Mouse (Mus musculus) testis, adult 2 months (tissue): Measurements from ENCODE around the gene Rabep1.

Source experiments
- CTCF ChIP-seq: fragments of 200-500 bp; IDR thresholded peaks from 2 replicates; pipeline ENCODE4 v1.5.1; 2012; ENCODE audit warnings: low read depth, mild to moderate bottlenecking, inconsistent platforms, low read length, moderate library complexity; ENCODE audit not compliant: control insufficient read depth, insufficient read depth, insufficient replicate concordance
- POLR2A ChIP-seq: fragments of 200-500 bp; IDR thresholded peaks from 2 replicates; pipeline ENCODE4 v1.6.1; 2012; ENCODE audit warnings: low read depth, mild to moderate bottlenecking, inconsistent platforms, low read length, moderate library complexity; ENCODE audit not compliant: control insufficient read depth

DNA sequence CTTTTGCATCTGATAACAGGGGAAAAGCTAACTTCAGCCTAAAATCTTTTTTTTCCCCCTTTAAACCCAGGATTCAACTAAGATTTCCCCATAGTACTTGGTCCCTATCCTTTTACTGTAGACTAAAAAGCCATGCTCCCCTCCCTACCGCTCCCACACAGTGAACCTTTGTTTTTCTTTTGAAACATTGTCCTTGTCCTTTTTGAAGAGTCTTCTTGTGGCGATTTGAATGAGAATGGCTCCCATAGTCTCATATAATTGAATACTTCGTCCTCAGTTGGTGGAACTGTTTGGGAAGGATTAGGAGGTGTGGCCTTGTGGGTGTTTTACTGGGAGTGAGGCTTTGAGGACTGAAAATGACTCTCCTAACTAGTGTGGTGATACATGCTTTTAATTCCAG lies 10.7 kb upstream of the Rabep1 start:
- TF ChIP-seq CTCF (no peak), POLR2A (no peak)
